Mouse (Mus musculus) embryo, embryonic 11 days (tissue): ENCODE data around the gene Prom2.

Experiments used
- DNase-seq: peaks from one replicate; pipeline ENCODE4 v3.0.0-alpha.2; 2015

The Prom2 gene

GRCm38 (mm10) chr2:127541185-127541584 lies at the start of gene Prom2:
Gene Prom2 (minus strand): TSS chr2:127541467.
- DNase-seq, result peak; percentile 37

GRCm38 (mm10) chr2:127590840-127591239 lies 49.6 kb upstream of the Prom2 start:
- DNase-seq, result no peak

- DNase-seq, result no peak
Observed at GRCm38 (mm10) chr2:127590204-127590603, 48.9 kb upstream of the Prom2 start.

GRCm38 (mm10) chr2:127588897-127589296 lies 47.6 kb upstream of the Prom2 start:
- no peak for DNase-seq

- no peak for DNase-seq
Observed at GRCm38 (mm10) chr2:127587514-127587844, 46.2 kb upstream of the Prom2 start.

GRCm38 (mm10) chr2:127586694-127587513 lies 45.6 kb upstream of the Prom2 start, which contains the start of the genes Zfp661 and Mrps5:
Gene Zfp661 (minus strand): TSS chr2:127587094.
Gene Mrps5 (plus strand): TSS chr2:127587222.
- DNase-seq, result peak; percentile 86

- DNase-seq, result peak; percentile 96
Observed at GRCm38 (mm10) chr2:127584436-127584858, 43.2 kb upstream of the Prom2 start.

GRCm38 (mm10) chr2:127573322-127573721 lies 32.1 kb upstream of the Prom2 start:
- no peak for DNase-seq

GRCm38 (mm10) chr2:127559070-127559966 lies 18.1 kb upstream of the Prom2 start:
- peak; percentile 93 for DNase-seq

GRCm38 (mm10) chr2:127551078-127551477 lies 9.8 kb upstream of the Prom2 start:
- peak; percentile 17 for DNase-seq

- DNase-seq, result no peak
Observed at GRCm38 (mm10) chr2:127550446-127550845, 9.2 kb upstream of the Prom2 start.

- no peak for DNase-seq
Observed at GRCm38 (mm10) chr2:127549711-127550110, 8.4 kb upstream of the Prom2 start.

- DNase-seq, result no peak
Observed at GRCm38 (mm10) chr2:127548342-127549074, 7.2 kb upstream of the Prom2 start.

GRCm38 (mm10) chr2:127541697-127542096 lies 430 bp upstream of the Prom2 start:
- no peak for DNase-seq

GRCm38 (mm10) chr2:127539494-127539893 lies 1.8 kb downstream of the Prom2 start:
- DNase-seq, result no peak

- DNase-seq, result no peak
Observed at GRCm38 (mm10) chr2:127537548-127537947, 3.7 kb downstream of the Prom2 start.

GRCm38 (mm10) chr2:127535363-127535762 lies 5.9 kb downstream of the Prom2 start:
- no peak for DNase-seq

GRCm38 (mm10) chr2:127532379-127532778 lies 8.9 kb downstream of the Prom2 start:
- peak; percentile 74 for DNase-seq

- DNase-seq, result no peak
Observed at GRCm38 (mm10) chr2:127531592-127531991, 9.7 kb downstream of the Prom2 start.

- no peak for DNase-seq
Observed at GRCm38 (mm10) chr2:127530418-127530817, 10.8 kb downstream of the Prom2 start.

- DNase-seq, result no peak
Observed at GRCm38 (mm10) chr2:127525004-127525775, 16.1 kb downstream of the Prom2 start.
